Mouse (Mus musculus): ENCODE data around the gene Zfp273.
"Not testable (repeated sequence)": the region's sequence is repeated elsewhere in the genome, so short reads cannot be mapped to it uniquely, and the experiment has no call there.

Gene Zfp273

GRCm38 (mm10) chr13:67867899-67868298, 54.4 kb downstream of the Zfp273 start:
- DNase-seq (ENCODE audit: low spot score in 2 of 2): no peak

DNA sequence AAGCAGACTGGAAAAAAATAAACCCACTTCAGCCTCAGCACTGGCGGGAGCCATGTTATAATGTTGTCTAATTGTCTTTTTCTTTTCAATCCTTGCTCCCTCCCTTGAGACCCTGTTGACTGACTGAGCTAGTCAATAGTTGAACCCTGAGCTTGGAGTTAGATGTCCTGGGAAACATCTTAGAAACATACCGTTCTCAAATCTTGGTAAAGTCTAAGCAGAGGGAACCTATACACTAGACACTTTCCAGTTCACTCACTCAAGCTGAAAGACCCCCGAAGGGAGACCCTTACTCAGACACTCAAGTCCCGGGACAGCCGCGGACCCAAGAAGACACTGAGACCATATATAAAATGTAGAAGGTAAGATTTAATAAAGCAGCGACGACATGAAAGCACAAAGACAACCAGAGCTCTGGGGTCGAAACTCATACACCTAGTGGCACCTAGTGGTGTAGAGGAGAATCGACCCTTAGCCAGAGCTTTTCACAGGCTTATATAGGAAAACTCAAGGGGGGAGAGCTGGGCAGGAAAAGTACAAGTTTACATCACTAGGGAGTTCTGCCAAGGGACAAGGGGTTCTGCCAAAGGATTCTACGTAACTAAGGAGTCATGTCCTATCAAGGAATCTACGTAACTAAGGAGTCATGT, 62.6 kb downstream of the Zfp273 start:
- not testable (repeated sequence) for DNase-seq (ENCODE audit: low spot score in 2 of 2)
